Mouse (Mus musculus) hindbrain, embryonic 11.5 days (tissue): ENCODE results near the gene Gen1. TPM values are rescaled to one million over a fixed set of nuclear protein-coding genes. Genes with fewer than 3 reads are reported as not detected.

Source experiments
- ATAC-seq: fragments of 200-750 bp; cut with Nextera tagmentation; 2 replicates; pipeline ENCODE4 v1.8.0; 2017; ENCODE audit warnings: mild to moderate bottlenecking, moderate TSS enrichment, moderate library complexity; ENCODE audit not compliant: low FRiP score
- DNase-seq: peaks from one replicate; pipeline ENCODE4 v3.0.0-alpha.2; 2015; ENCODE audit warnings: low spot score
- H3K27ac ChIP-seq: fragments of 300-500 bp; sonication (generic); 2 replicates; pipeline ENCODE4 v1.5.1; 2014; ENCODE audit warnings: mild to moderate bottlenecking, low read depth, low read length
- H3K27me3 ChIP-seq: fragments of 300-500 bp; sonication (generic); 2 replicates; pipeline ENCODE4 v1.6.1; 2014; ENCODE audit warnings: mild to moderate bottlenecking, low read length, moderate library complexity, mixed read lengths; ENCODE audit not compliant: control insufficient read depth, insufficient read depth
- H3K36me3 ChIP-seq: fragments of 300-500 bp; sonication (generic); 2 replicates; pipeline ENCODE4 v1.6.1; 2014; ENCODE audit warnings: mild to moderate bottlenecking, low read length, moderate library complexity, mixed read lengths; ENCODE audit not compliant: control insufficient read depth, insufficient read depth
- H3K4me1 ChIP-seq: fragments of 300-500 bp; sonication (generic); replicated peaks from 2 replicates; pipeline ENCODE4 v1.6.1; 2014; ENCODE audit warnings: low read length, mixed read lengths; ENCODE audit not compliant: control insufficient read depth, insufficient read depth
- H3K4me2 ChIP-seq: fragments of 300-500 bp; sonication (generic); replicated peaks from 2 replicates; pipeline ENCODE4 v1.6.1; 2014; ENCODE audit warnings: mild to moderate bottlenecking, low read depth, low read length
- H3K4me3 ChIP-seq: fragments of 300-500 bp; sonication (generic); 2 replicates; pipeline ENCODE4 v1.5.1; 2014; ENCODE audit warnings: low read depth, low read length
- H3K9ac ChIP-seq: fragments of 300-500 bp; sonication (generic); 2 replicates; pipeline ENCODE4 v1.6.1; 2014; ENCODE audit warnings: low read depth, low read length
- H3K9me3 ChIP-seq: fragments of 300-500 bp; sonication (generic); 2 replicates; pipeline ENCODE4 v1.6.1; 2016; ENCODE audit warnings: low read length; ENCODE audit not compliant: control insufficient read depth
- WGBS: fragments of 180-500 bp; shearing (Covaris S2); extraction: QIAGEN DNeasy Blood & Tissue Kit; methylation state at CpG from one replicate; pipeline ENCODE4 v1.1.7; 2014; 5-methylcytosine and 5-hydroxymethylcytosine counted together
- polyA plus RNA-seq: library from polyadenylated mRNA; unstranded; fragments of >200 nt; fragmentation: Nextera tagmentation; extraction: Ambion mirVana; gene quantifications from 2 replicates; pipeline ENCODE4 v1.2.1, GENCODE M21; 2014

The Gen1 gene
- polyA plus RNA-seq, 1 experiment from 2014 or later: 15.8 TPM

DNA sequence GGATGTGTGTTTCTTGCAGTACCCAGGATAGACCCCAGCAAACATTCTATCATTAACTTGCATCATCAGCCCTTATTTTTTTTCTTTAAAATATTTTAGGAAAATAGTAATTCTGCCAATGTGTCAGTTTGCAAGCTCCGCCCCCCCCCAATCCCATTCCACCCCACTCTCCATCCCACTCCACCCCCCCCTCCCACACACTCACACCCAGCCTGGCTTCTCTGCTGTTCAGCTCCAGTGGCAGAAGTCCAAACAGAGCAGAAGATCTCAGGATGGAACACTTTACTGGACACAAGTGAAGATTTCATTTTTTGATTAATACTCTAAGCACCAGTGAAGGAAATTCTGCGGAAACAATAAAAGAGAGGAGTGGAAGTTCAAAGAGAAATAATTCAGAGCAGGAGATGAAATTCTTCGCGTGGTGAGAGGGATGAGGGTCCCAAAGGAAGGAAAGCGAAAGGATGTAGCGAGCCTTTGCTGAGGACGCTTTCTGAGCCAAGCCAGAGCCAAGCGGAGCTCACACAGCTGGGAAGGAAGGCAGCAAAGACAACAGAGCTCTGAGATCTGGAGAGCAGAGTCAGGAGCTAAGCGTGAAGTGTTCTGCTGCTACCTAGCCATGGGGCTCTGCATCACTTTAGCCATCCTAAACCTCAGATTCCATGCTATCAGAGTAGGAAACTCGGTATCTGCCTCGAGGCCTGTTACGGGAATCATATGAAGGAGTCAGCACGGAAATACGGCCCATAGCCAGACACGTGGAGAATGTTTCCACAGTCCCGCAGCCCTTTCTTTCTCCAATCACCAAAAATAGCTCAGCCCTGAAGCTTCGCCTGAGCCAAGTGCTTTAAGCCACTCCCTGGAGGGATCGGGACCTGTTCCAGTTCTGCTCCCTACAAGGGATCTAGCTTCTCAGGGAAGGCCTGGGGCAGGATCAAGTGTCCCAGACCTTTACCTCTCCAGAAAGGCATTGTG lies 61.6 kb downstream of the Gen1 start:
- no peaks in the 10 kb centered on the region for H3K36me3 ChIP-seq
- H3K9me3 ChIP-seq: no peaks in the 10 kb centered on the region
- 85% methylated on average over 18 of the region's 18 CpGs for WGBS
- no peaks in the 10 kb centered on the region for H3K4me1 ChIP-seq
- H3K4me2 ChIP-seq: no peak overlapping the region
- H3K4me3 ChIP-seq: no peak overlapping the region
- no peaks in the 10 kb centered on the region for H3K27me3 ChIP-seq
- ATAC-seq (no peak), DNase-seq (no peak)
- no peak overlapping the region for H3K27ac ChIP-seq
- no peak overlapping the region for H3K9ac ChIP-seq

GRCm38 (mm10) chr12:11202476-11202875 lies 63.1 kb downstream of the Gen1 start:
- no peak overlapping the region for H3K4me3 ChIP-seq
- ATAC-seq: no peak
- 94% methylated on average over 8 of the region's 8 CpGs for WGBS

GRCm38 (mm10) chr12:11200711-11201110 lies 64.9 kb downstream of the Gen1 start:
- H3K9ac ChIP-seq: no peak overlapping the region
- H3K27me3 ChIP-seq: no peaks in the 10 kb centered on the region
- no peaks in the 10 kb centered on the region for H3K9me3 ChIP-seq
- H3K4me2 ChIP-seq: no peak overlapping the region
- no peaks in the 10 kb centered on the region for H3K4me1 ChIP-seq
- no peaks in the 10 kb centered on the region for H3K36me3 ChIP-seq
- 95% methylated on average over 12 of the region's 12 CpGs for WGBS
- no peak for DNase-seq
- H3K27ac ChIP-seq: no peak overlapping the region
- no peak for ATAC-seq
- H3K4me3 ChIP-seq: no peak overlapping the region

More at GRCm38 (mm10) chr12:11202476-11202875, 63.1 kb downstream of the Gen1 start:
- no peaks in the 10 kb centered on the region for H3K4me1 ChIP-seq
- H3K27me3 ChIP-seq: no peaks in the 10 kb centered on the region
- H3K27ac ChIP-seq: no peak overlapping the region
- no peaks in the 10 kb centered on the region for H3K36me3 ChIP-seq
- H3K9ac ChIP-seq: no peak overlapping the region
- no peak overlapping the region for H3K4me2 ChIP-seq
- DNase-seq: no peak
- H3K9me3 ChIP-seq: no peaks in the 10 kb centered on the region

- Histone ChIP-seq H3K36me3 (no peaks in the 10 kb centered on the region), H3K9ac (no peak overlapping the region), H3K4me3 (no peak overlapping the region), H3K4me1 (no peaks in the 10 kb centered on the region), H3K4me2 (no peak overlapping the region), H3K9me3 (no peaks in the 10 kb centered on the region), H3K27me3 (no peaks in the 10 kb centered on the region), H3K27ac (no peak overlapping the region)
- DNase-seq (no peak), ATAC-seq (no peak)
- WGBS: 38% methylated on average over 2 of the region's 2 CpGs
Measured at GRCm38 (mm10) chr12:11198551-11198950, 67.0 kb downstream of the Gen1 start.

GRCm38 (mm10) chr12:11198026-11198425 lies 67.6 kb downstream of the Gen1 start:
- DNase-seq (no peak), ATAC-seq (no peak)
- no peak overlapping the region for H3K27ac ChIP-seq
- H3K4me3 ChIP-seq: no peak overlapping the region
- H3K4me1 ChIP-seq: no peaks in the 10 kb centered on the region
- H3K9me3 ChIP-seq: no peaks in the 10 kb centered on the region
- no peak overlapping the region for H3K9ac ChIP-seq
- H3K36me3 ChIP-seq: no peaks in the 10 kb centered on the region
- no peak overlapping the region for H3K4me2 ChIP-seq
- H3K27me3 ChIP-seq: no peaks in the 10 kb centered on the region
- 35% methylated on average over 4 of the region's 4 CpGs for WGBS

GRCm38 (mm10) chr12:11196830-11197229 lies 68.8 kb downstream of the Gen1 start:
- Histone ChIP-seq H3K36me3 (no peaks in the 10 kb centered on the region), H3K4me1 (no peaks in the 10 kb centered on the region), H3K9me3 (no peaks in the 10 kb centered on the region), H3K4me2 (no peak overlapping the region), H3K27me3 (no peaks in the 10 kb centered on the region), H3K9ac (no peak overlapping the region), H3K27ac (no peak overlapping the region), H3K4me3 (no peak overlapping the region)
- WGBS: 41% methylated on average over 5 of the region's 5 CpGs
- DNase-seq (no peak), ATAC-seq (peak; percentile 30; the same call in 1 of the 2 replicates)

DNA sequence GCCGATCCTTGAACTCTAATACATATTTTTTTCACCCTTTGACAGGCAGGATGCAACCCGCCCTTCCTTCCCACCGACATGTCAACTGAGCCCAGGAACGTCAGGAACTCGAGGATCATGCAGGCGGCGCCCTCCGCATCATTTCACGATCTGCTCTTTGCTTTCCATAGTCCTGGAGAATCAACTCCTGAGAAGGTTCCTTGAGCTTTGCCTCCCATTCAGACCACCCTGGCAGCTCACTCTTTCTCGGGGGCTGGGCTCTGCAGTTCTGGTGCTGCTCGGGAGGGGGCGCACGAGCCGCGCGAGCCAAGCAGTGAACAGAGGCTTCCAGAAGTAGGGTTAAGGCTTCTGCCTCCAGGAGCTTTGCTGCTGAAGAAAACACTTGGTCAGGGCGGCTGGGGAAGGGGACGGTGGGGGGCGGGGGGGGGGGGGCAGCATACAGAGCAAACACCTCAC lies 69.4 kb downstream of the Gen1 start:
- Histone ChIP-seq H3K36me3 (no peaks in the 10 kb centered on the region), H3K9ac (no peak overlapping the region), H3K4me2 (no peak overlapping the region), H3K27me3 (no peaks in the 10 kb centered on the region), H3K4me1 (no peaks in the 10 kb centered on the region), H3K4me3 (no peak overlapping the region), H3K27ac (no peak overlapping the region), H3K9me3 (no peaks in the 10 kb centered on the region)
- 11% methylated on average over 17 of the region's 19 CpGs for WGBS
- ATAC-seq: peak; percentile 84
- DNase-seq: peak; percentile 86

DNA sequence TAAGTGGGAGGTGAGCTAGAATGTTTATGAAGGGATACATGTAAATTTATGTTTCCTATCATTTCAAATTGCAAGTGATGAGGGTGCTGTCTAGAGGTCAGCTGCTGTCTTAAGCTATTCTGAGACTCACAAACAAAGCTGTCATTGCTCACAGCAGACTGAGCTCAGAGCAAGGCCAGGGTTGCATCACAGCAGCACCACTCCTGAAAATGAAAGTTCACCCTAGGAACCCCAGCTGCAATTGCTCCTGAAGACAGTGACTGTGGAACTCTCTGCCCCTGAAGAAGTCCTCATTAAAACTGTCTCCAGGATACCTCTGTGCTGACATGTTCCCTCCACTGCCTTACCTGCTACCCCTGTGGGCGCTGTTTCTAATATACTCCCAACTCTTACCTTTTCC lies 70.6 kb downstream of the Gen1 start:
- DNase-seq: no peak

More for the DNA sequence above, 70.6 kb downstream of the Gen1 start:
- H3K9ac ChIP-seq: no peak overlapping the region
- ATAC-seq: no peak
- H3K9me3 ChIP-seq: no peaks in the 10 kb centered on the region
- H3K27me3 ChIP-seq: no peaks in the 10 kb centered on the region
- no peaks in the 10 kb centered on the region for H3K4me1 ChIP-seq
- 81% methylated on average over 1 of the region's 1 CpGs for WGBS
- H3K36me3 ChIP-seq: no peaks in the 10 kb centered on the region
- H3K4me3 ChIP-seq: no peak overlapping the region
- no peak overlapping the region for H3K27ac ChIP-seq
- no peak overlapping the region for H3K4me2 ChIP-seq
